Mouse (Mus musculus) thymus, adult 2 months (tissue): ENCODE measurements around the gene Idi2.

ENCODE experiments used
- CTCF ChIP-seq: fragments of 200-500 bp; IDR thresholded peaks from 2 replicates; pipeline ENCODE4 v1.5.1; 2012; ENCODE audit warnings: mild to moderate bottlenecking, control low read depth, low read length, moderate library complexity, borderline replicate concordance; ENCODE audit not compliant: control insufficient read depth, poor library complexity, insufficient read depth; ENCODE audit errors: extremely low read depth
- POLR2A ChIP-seq: fragments of 200-500 bp; IDR thresholded peaks from 2 replicates; pipeline ENCODE4 v1.6.1; 2012; ENCODE audit warnings: mild to moderate bottlenecking, low read length, control low read depth, moderate library complexity; ENCODE audit not compliant: control insufficient read depth, poor library complexity, insufficient read depth; ENCODE audit errors: extremely low read depth

DNA sequence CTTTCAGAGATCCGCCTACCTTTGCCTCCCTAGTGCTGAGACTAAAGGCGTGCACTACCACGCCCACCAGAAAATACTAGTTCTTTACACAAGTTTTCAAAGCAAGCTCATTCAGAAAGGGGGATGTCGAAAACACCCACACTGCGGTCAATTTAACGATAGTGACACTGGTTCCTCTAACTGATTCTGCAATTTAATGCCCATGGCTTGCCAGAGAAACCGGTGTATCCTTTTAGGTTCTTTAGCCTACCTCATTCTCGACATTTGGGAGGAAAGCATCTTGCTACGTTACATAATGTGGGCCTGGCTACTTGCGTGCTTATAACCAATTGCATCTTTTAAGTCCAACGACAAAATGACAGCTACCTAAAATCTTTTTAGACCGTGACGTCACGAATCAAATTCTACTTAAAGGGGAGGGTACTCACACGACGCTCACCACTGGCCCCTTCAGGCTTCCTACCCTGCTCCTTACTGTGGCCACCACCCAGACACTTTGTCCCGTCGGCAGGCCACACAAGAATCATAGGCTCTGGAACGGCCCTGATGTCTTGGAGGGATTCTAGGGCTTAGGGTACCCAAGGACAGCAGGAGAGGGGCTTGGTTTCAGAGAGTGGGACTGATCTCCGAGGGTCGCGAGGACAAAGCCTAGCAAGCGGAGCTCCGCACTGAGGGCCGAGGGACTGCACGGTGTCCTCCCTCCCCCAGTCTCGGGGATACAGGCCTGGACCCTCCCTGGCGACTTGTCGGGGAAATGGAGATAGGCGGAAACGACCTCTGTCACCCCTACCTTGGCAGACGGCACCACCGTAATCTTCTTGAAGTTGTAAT lies 42.7 kb downstream of the Idi2 start:
- no peak for TF ChIP-seq POLR2A
- TF ChIP-seq CTCF, result no peak
